Mouse (Mus musculus) liver, adult 2 months (tissue): ENCODE data around the gene Fbxo47. TPM values are rescaled to one million over a fixed set of nuclear protein-coding genes. Genes with fewer than 3 reads are reported as not detected.

Experiments used
- DNase-seq: peaks from one replicate; pipeline ENCODE4 v3.0.0-alpha.2; 2011; ENCODE audit warnings: low read depth, low spot score; ENCODE audit errors: extremely low read depth
- H3K27ac ChIP-seq: fragments of 200-500 bp; replicated peaks from 2 replicates; pipeline ENCODE4 v1.5.1; 2012; ENCODE audit warnings: low read depth, mild to moderate bottlenecking, control low read depth, inconsistent platforms, low read length; ENCODE audit not compliant: insufficient read depth
- H3K27me3 ChIP-seq: fragments of 200-500 bp; 2 replicates; pipeline ENCODE4 v1.6.1; 2012; ENCODE audit warnings: mild to moderate bottlenecking, moderate library complexity, low read length, inconsistent platforms; ENCODE audit not compliant: control insufficient read depth, insufficient read depth
- H3K36me3 ChIP-seq: fragments of 200-500 bp; 2 replicates; pipeline ENCODE4 v1.6.1; 2012; ENCODE audit warnings: low read length, inconsistent platforms; ENCODE audit not compliant: control insufficient read depth, insufficient read depth
- H3K4me1 ChIP-seq: fragments of 200-500 bp; 2 replicates; pipeline ENCODE4 v1.6.1; 2011; ENCODE audit warnings: low read length; ENCODE audit not compliant: control insufficient read depth, insufficient read depth
- H3K4me3 ChIP-seq: fragments of 200-500 bp; 2 replicates; pipeline ENCODE4 v1.5.1; 2011; ENCODE audit warnings: low read depth, mild to moderate bottlenecking, control low read depth, low read length, moderate library complexity; ENCODE audit not compliant: insufficient read depth
- H3K79me2 ChIP-seq: fragments of 200-500 bp; 2 replicates; pipeline ENCODE4 v1.6.1; 2012; ENCODE audit warnings: inconsistent platforms, mild to moderate bottlenecking, low read length, moderate library complexity; ENCODE audit not compliant: control insufficient read depth, insufficient read depth
- H3K9ac ChIP-seq: fragments of 200-500 bp; 2 replicates; pipeline ENCODE4 v1.6.1; 2012; ENCODE audit warnings: low read depth, mild to moderate bottlenecking, control low read depth, inconsistent platforms, low read length
- CTCF ChIP-seq: fragments of 200-500 bp; IDR thresholded peaks from 2 replicates; pipeline ENCODE4 v1.5.1; 2011; ENCODE audit warnings: low read depth, low read length, control low read depth
- POLR2A ChIP-seq: fragments of 200-500 bp; IDR thresholded peaks from 2 replicates; pipeline ENCODE4 v1.6.1; 2011; ENCODE audit warnings: low read length, control low read depth; ENCODE audit not compliant: insufficient read depth; ENCODE audit errors: extremely low read depth
- WGBS: fragments of 180-500 bp; shearing (Covaris S2); methylation state at CpG from one replicate; pipeline ENCODE4 v1.1.7; 2018; 5-methylcytosine and 5-hydroxymethylcytosine counted together
- polyA plus RNA-seq: library from polyadenylated mRNA; depleted of rRNA; stranded (reverse); fragments of >200 nt; gene quantifications from 2 replicates; pipeline ENCODE4 v1.2.3, GENCODE M21; 2012
- total RNA-seq: library from RNA; depleted of rRNA; stranded (reverse); fragments of >200 nt; gene quantifications from 2 replicates; pipeline ENCODE4 v1.2.3, GENCODE M21; 2014

Fbxo47 gene
- total and polyA plus RNA-seq, 2 experiments = 0.17 to 1.4 TPM

GRCm38 (mm10) chr11:97826414-97826813 lies 57.5 kb downstream of the Fbxo47 start:
- Histone ChIP-seq H3K27ac (no peak overlapping the region), H3K9ac (no peak overlapping the region), H3K36me3 (0 out of 2 replicates have a peak, but pooled peaks cover 6% of the 10 kb centered on the region), H3K79me2 (peaks cover 17% of the 10 kb centered on the region; the same call in 1 of the 2 replicates), H3K27me3 (no peaks in the 10 kb centered on the region), H3K4me1 (peaks cover 21% of the 10 kb centered on the region), H3K4me3 (no peak overlapping the region)
- TF ChIP-seq CTCF (no peak), POLR2A (no peak)
- no peak for DNase-seq
- 74% methylated on average over 7 of the region's 7 CpGs for WGBS

- Histone ChIP-seq H3K27ac (no peak overlapping the region), H3K79me2 (peaks cover 19% of the 10 kb centered on the region; the same call in 1 of the 2 replicates), H3K27me3 (no peaks in the 10 kb centered on the region), H3K4me1 (peaks cover 22% of the 10 kb centered on the region), H3K36me3 (0 out of 2 replicates have a peak, but pooled peaks cover 6% of the 10 kb centered on the region), H3K4me3 (no peak overlapping the region), H3K9ac (no peak overlapping the region)
- no peak for DNase-seq
- TF ChIP-seq CTCF (no peak), POLR2A (no peak)
- WGBS = 88% methylated on average over 9 of the region's 9 CpGs
Observed at GRCm38 (mm10) chr11:97825971-97826370, 58.0 kb downstream of the Fbxo47 start.

- TF ChIP-seq CTCF = no peak
- TF ChIP-seq POLR2A = no peak
- Histone ChIP-seq H3K9ac (no peak overlapping the region), H3K4me3 (no peak overlapping the region), H3K27ac (no peak overlapping the region), H3K4me1 (peaks cover 22% of the 10 kb centered on the region), H3K79me2 (peaks cover 19% of the 10 kb centered on the region; the same call in 1 of the 2 replicates), H3K36me3 (0 out of 2 replicates have a peak, but pooled peaks cover 6% of the 10 kb centered on the region), H3K27me3 (no peaks in the 10 kb centered on the region)
- DNase-seq = no peak
- WGBS = 80% methylated on average over 10 of the region's 10 CpGs
Observed at GRCm38 (mm10) chr11:97825295-97825694, 58.7 kb downstream of the Fbxo47 start.

GRCm38 (mm10) chr11:97824895-97825294 lies 59.1 kb downstream of the Fbxo47 start:
- no peak for DNase-seq
- 74% methylated on average over 6 of the region's 6 CpGs for WGBS
- TF ChIP-seq POLR2A (no peak), CTCF (no peak)
- H3K27ac ChIP-seq = no peak overlapping the region
- H3K9ac ChIP-seq = no peak overlapping the region
- peaks cover 19% of the 10 kb centered on the region; the same call in 1 of the 2 replicates for H3K79me2 ChIP-seq
- 0 out of 2 replicates have a peak, but pooled peaks cover 6% of the 10 kb centered on the region for H3K36me3 ChIP-seq
- H3K27me3 ChIP-seq = no peaks in the 10 kb centered on the region
- H3K4me1 ChIP-seq = peaks cover 23% of the 10 kb centered on the region
- no peak overlapping the region for H3K4me3 ChIP-seq

GRCm38 (mm10) chr11:97824168-97824567 lies 59.8 kb downstream of the Fbxo47 start:
- Histone ChIP-seq H3K79me2 (peaks cover 19% of the 10 kb centered on the region; the same call in 1 of the 2 replicates), H3K4me1 (peaks cover 29% of the 10 kb centered on the region), H3K27ac (no peak overlapping the region), H3K27me3 (no peaks in the 10 kb centered on the region), H3K36me3 (0 out of 2 replicates have a peak, but pooled peaks cover 6% of the 10 kb centered on the region), H3K9ac (no peak overlapping the region), H3K4me3 (no peak overlapping the region)
- no peak for TF ChIP-seq POLR2A
- no peak for TF ChIP-seq CTCF
- DNase-seq = no peak
- WGBS = 94% methylated on average over 11 of the region's 11 CpGs
